Mouse (Mus musculus) embryonic facial prominence, embryonic 11.5 days (tissue): ENCODE results near the gene Lipc. TPM values are rescaled to one million over a fixed set of nuclear protein-coding genes. Genes with fewer than 3 reads are reported as not detected.

ENCODE experiments used
- ATAC-seq: fragments of 200-750 bp; cut with Nextera tagmentation; replicated peaks from 2 replicates; pipeline ENCODE4 v1.8.0; 2017; ENCODE audit warnings: low read depth; ENCODE audit not compliant: insufficient number of reproducible peaks, low FRiP score, low TSS enrichment
- DNase-seq: peaks from one replicate; pipeline ENCODE4 v3.0.0-alpha.2; 2015; ENCODE audit warnings: low spot score
- H3K27ac ChIP-seq: fragments of 300-500 bp; sonication (generic); replicated peaks from 2 replicates; pipeline ENCODE4 v1.5.1; 2014; ENCODE audit warnings: mild to moderate bottlenecking, low read depth, low read length, control low read depth
- H3K27me3 ChIP-seq: fragments of 300-500 bp; sonication (generic); 2 replicates; pipeline ENCODE4 v1.6.1; 2014; ENCODE audit warnings: mild to moderate bottlenecking, low read length, moderate library complexity, mixed read lengths; ENCODE audit not compliant: control insufficient read depth, insufficient read depth
- H3K36me3 ChIP-seq: fragments of 300-500 bp; sonication (generic); replicated peaks from 2 replicates; pipeline ENCODE4 v1.6.1; 2014; ENCODE audit warnings: low read depth, mild to moderate bottlenecking, low read length, moderate library complexity, mixed read lengths; ENCODE audit not compliant: control insufficient read depth, insufficient read depth
- H3K4me1 ChIP-seq: fragments of 300-500 bp; sonication (generic); 2 replicates; pipeline ENCODE4 v1.6.1; 2014; ENCODE audit warnings: low read length, mixed read lengths; ENCODE audit not compliant: control insufficient read depth, insufficient read depth
- H3K4me2 ChIP-seq: fragments of 300-500 bp; sonication (generic); 2 replicates; pipeline ENCODE4 v1.6.1; 2014; ENCODE audit warnings: low read depth, mild to moderate bottlenecking, control low read depth, low read length, moderate library complexity
- H3K4me3 ChIP-seq: fragments of 300-500 bp; sonication (generic); 2 replicates; pipeline ENCODE4 v1.5.1; 2014; ENCODE audit warnings: low read depth, low read length, control low read depth
- H3K9ac ChIP-seq: fragments of 300-500 bp; sonication (generic); replicated peaks from 2 replicates; pipeline ENCODE4 v1.6.1; 2014; ENCODE audit warnings: mild to moderate bottlenecking, control low read depth, low read length
- H3K9me3 ChIP-seq: fragments of 300-500 bp; sonication (generic); replicated peaks from 2 replicates; pipeline ENCODE4 v1.6.1; 2016; ENCODE audit warnings: mild to moderate bottlenecking, low read length, inconsistent platforms, mixed read lengths; ENCODE audit not compliant: control insufficient read depth
- WGBS: fragments of 180-500 bp; shearing (Covaris S2); extraction: QIAGEN DNeasy Blood & Tissue Kit; methylation state at CpG from one replicate; pipeline ENCODE4 v1.1.7; 2014; 5-methylcytosine and 5-hydroxymethylcytosine counted together
- polyA plus RNA-seq: library from polyadenylated mRNA; unstranded; fragments of >200 nt; fragmentation: Nextera tagmentation; extraction: Ambion mirVana; gene quantifications from 2 replicates; pipeline ENCODE4 v1.2.1, GENCODE M21; 2014

Gene Lipc
- polyA plus RNA-seq, 1 experiment from 2014 or later: not detected

DNA sequence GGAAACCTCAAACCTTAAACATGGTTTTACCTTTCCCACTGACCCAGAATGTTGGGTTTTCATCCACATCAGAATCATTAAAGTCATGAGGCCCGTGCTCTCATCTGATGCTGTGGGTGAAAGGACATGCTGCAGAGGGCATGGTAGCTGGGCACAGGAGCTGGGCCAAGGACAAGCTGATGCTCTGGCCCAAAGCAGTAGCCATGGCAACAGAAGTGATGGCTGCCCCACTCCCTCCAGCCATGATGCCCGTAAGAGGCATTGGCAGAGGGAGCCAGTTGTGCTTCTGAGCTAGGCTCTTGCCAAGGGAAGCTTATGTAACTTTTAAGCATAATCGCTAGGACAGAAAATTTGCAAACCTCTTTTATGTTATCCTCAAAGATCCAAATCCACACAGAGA is 2.2 kb upstream of the Lipc start:
- WGBS: 95% methylated on average over 3 of the region's 3 CpGs
- H3K9ac ChIP-seq: no peak overlapping the region
- no peaks in the 10 kb centered on the region for H3K9me3 ChIP-seq
- H3K27me3 ChIP-seq: no peaks in the 10 kb centered on the region
- H3K27ac ChIP-seq: no peak overlapping the region
- ATAC-seq (no peak), DNase-seq (no peak)
- H3K36me3 ChIP-seq: no peaks in the 10 kb centered on the region
- no peaks in the 10 kb centered on the region for H3K4me1 ChIP-seq
- no peak overlapping the region for H3K4me3 ChIP-seq
- no peak overlapping the region for H3K4me2 ChIP-seq

DNA sequence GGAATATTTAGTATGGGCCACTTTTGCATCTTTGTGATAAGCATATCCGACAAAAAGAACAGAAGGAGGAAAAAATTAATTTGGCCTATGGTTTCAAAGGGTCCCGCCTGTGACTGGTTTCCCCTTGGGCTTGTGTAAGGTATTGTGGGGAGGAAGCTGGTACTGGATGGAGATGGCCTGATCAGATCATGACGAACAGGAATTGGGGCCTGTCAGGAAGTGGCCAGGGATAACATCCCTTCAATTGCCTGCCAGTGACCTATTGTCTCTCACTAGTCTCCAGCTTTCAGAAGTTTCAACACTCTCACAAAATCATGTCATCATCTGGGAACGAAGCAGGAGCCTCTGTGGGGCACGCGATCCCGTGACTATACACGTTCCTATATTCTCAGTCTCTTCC is 2.7 kb downstream of the Lipc start:
- 79% methylated on average over 8 of the region's 8 CpGs for WGBS
- no peaks in the 10 kb centered on the region for H3K36me3 ChIP-seq
- no peak for ATAC-seq

DNA sequence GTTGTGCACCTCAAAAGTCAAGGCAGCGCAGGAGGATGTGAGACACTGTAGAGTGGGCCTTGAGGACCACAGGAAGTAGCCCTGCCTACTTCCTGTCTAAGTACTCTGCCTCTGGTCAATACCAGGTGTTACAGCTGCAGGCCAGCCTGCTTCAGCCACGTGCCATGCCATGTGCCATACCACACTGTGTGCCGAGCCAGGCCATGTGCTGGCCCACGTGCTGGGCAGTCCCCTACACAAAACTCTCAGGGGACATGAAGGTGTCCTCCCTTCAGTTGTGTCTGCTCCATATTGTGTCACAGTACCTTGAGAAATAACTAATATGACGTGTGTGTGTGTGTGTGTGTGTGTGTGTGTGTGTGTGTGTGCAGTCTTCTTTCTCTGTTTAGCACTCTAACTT is 4.7 kb downstream of the Lipc start:
- Histone ChIP-seq H3K27ac (no peak overlapping the region), H3K4me3 (no peak overlapping the region), H3K9me3 (no peaks in the 10 kb centered on the region), H3K4me2 (no peak overlapping the region), H3K27me3 (no peaks in the 10 kb centered on the region), H3K4me1 (no peaks in the 10 kb centered on the region), H3K9ac (no peak overlapping the region), H3K36me3 (no peaks in the 10 kb centered on the region)
- DNase-seq: no peak
- WGBS: 70% methylated on average over 5 of the region's 5 CpGs
- no peak for ATAC-seq

More for the DNA sequence above, 2.7 kb downstream of the Lipc start:
- Histone ChIP-seq H3K9me3 (no peaks in the 10 kb centered on the region), H3K4me1 (no peaks in the 10 kb centered on the region), H3K4me3 (no peak overlapping the region), H3K27ac (no peak overlapping the region), H3K9ac (no peak overlapping the region), H3K4me2 (no peak overlapping the region), H3K27me3 (no peaks in the 10 kb centered on the region)
- DNase-seq: no peak

DNA sequence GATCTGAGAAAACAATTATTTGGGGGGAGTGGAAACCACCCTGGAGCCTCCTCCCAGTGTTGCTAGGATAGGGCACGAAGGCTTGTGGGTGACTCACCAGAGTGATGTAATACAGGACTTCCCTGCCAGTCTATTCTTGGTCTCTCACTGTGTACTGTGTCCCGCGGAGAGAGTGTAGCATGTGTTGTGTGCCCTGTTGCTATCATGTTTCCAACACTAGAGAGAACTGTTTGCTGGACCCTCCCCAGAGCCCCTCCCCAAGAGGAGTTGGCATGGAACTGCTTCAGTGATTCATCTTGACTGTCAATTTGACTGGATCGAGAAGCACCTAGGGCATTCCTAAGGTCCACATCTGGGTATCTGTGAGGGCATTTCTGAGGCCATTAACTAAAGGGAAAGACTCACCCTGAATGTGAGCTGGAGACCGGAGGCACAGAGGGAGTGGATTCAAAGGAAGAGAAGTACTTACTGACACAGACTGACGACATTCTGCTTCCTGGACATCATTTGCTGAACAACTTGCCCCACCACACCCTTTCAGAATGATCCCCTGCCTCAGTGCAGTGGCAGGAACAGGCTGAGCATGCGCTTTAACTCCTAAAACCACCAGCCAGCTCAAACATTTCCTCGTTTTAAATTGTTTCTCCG is 9.2 kb downstream of the Lipc start:
- ATAC-seq (no peak), DNase-seq (no peak)
- Histone ChIP-seq H3K4me2 (no peak overlapping the region), H3K4me1 (no peaks in the 10 kb centered on the region), H3K27ac (no peak overlapping the region), H3K4me3 (no peak overlapping the region), H3K9ac (no peak overlapping the region), H3K36me3 (no peaks in the 10 kb centered on the region), H3K9me3 (no peaks in the 10 kb centered on the region), H3K27me3 (no peaks in the 10 kb centered on the region)
- WGBS: 81% methylated on average over 9 of the region's 9 CpGs

DNA sequence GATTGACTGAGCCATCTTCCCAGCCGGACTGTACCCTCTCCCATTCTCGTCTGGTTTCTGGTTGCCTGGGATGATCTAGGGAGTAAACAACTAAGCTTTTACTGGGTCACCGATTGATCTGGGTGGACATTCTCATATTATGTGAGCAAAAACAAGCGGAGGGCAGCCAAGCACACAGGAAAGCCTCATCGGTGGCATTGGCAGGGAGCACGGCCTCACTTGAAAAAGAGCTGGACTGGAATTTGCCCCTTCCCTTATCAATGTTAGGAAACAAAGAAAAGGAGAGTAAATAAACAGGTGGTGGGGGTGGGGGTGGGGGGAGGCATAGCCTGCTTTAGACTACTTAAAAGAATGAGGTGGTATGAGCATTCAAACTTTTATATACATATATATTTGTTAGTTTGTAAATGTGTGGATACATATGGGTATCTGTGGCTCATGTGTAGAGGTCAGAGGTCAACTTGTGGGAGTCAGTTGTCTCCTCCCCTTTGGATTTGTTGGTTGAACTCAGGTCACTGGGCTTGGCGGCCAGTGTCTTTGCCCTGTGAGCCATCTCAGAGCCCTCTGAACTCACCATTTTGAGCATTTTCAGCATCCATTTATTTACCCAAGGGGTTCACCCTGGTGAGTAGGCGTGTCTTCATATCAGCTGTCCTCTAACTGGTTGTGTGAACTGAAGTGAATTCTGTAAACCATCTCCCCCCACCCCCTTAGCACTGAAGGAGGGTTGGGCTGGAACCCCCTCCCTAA is 12.1 kb downstream of the Lipc start:
- H3K27me3 ChIP-seq: no peaks in the 10 kb centered on the region
- H3K9me3 ChIP-seq: no peaks in the 10 kb centered on the region
- H3K4me2 ChIP-seq: no peak overlapping the region
- no peaks in the 10 kb centered on the region for H3K4me1 ChIP-seq
- no peak for DNase-seq
- H3K27ac ChIP-seq: no peak overlapping the region
- H3K4me3 ChIP-seq: no peak overlapping the region
- H3K9ac ChIP-seq: no peak overlapping the region
- H3K36me3 ChIP-seq: no peaks in the 10 kb centered on the region
- ATAC-seq: no peak
- 80% methylated on average over 8 of the region's 8 CpGs for WGBS

DNA sequence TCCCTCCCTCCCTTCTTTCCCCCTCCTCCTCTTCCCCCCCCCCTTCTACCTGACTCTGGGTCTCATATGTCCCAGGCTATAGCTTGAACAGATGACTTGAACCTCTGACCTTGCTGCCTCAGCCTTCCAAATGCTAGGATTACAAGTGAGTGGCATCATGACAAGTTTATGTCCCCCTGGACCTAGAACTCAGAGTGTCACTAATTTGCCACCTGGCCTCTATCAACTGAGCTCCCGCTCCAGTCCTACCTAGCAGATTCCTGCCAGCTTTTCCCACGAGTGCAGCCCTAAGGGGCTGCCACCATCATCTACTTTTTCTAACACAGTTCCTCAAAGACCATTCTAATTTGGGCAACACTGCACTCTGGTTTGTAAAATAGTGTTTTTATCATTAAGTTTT is 13.2 kb downstream of the Lipc start:
- DNase-seq: no peak
- Histone ChIP-seq H3K4me1 (no peaks in the 10 kb centered on the region), H3K27ac (no peak overlapping the region), H3K4me2 (no peak overlapping the region), H3K9me3 (no peaks in the 10 kb centered on the region), H3K36me3 (no peaks in the 10 kb centered on the region), H3K4me3 (no peak overlapping the region), H3K9ac (no peak overlapping the region), H3K27me3 (no peaks in the 10 kb centered on the region)
- no peak for ATAC-seq
- WGBS: 40% methylated on average over 2 of the region's 2 CpGs

DNA sequence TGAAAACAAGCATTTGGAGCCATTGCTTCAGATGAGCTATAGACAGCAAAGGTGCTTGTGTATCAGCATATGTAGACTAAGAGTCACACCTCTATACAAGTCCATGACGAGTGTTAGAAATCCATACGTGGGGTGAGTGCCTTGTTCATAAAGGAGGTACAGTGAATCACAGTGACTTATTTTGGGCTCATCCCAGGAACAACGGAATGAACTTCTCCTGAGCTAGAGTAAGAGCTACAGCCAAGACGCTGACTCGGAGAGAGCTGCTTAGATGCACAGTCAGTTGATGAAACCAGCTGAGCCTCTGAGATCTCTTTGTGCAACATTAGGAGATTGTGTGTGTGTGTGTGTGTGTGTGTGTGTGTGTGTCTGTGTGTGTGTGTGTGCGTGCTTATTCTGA is 13.9 kb downstream of the Lipc start:
- ATAC-seq (no peak), DNase-seq (no peak)
- Histone ChIP-seq H3K27ac (no peak overlapping the region), H3K9me3 (no peaks in the 10 kb centered on the region), H3K4me3 (no peak overlapping the region), H3K27me3 (no peaks in the 10 kb centered on the region), H3K9ac (no peak overlapping the region), H3K4me2 (no peak overlapping the region), H3K4me1 (no peaks in the 10 kb centered on the region), H3K36me3 (no peaks in the 10 kb centered on the region)
- WGBS: 83% methylated on average over 6 of the region's 6 CpGs

DNA sequence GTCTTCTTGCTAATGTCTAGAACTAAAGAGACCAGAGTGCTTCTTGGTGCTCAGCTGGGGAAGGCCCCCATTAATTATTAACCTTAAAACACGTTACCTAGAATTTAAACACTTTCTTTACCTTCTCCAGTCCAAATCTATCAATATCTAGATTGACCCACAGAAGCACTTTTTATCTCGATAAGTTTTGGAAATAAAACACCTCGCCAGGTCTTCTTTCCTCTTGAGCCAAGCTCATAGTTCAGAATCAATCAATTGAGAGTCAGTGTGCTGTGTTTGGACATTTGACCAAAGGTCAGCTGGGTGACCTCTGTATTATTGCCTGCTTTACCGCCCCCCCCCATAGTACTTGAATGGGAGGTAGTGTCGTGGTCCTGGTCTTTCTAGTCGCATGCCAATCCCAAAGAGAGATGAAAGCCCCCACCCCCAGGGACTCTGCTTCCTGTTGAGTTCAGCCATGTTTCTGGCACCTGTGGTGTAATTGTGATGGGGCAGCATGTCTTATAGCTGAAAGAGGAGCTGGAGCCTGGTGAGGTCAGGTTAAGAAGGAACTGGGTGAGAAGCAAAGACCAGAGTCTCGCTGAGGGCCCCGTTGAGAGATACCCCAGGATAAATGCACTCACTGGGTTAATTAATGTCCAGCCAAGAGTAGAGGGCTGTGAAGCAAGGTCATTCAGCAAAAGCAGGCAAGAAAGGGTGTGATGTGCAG is 17.3 kb downstream of the Lipc start:
- Histone ChIP-seq H3K4me3 (no peak overlapping the region), H3K4me2 (no peak overlapping the region), H3K27ac (no peak overlapping the region), H3K36me3 (no peaks in the 10 kb centered on the region), H3K9ac (no peak overlapping the region), H3K27me3 (no peaks in the 10 kb centered on the region), H3K9me3 (no peaks in the 10 kb centered on the region), H3K4me1 (no peaks in the 10 kb centered on the region)
- 70% methylated on average over 8 of the region's 8 CpGs for WGBS
- ATAC-seq (no peak), DNase-seq (no peak)
